Mouse (Mus musculus): ENCODE results near the gene Peak1.
"Not testable (repeated sequence)": the region's sequence is repeated elsewhere in the genome, so short reads cannot be mapped to it uniquely, and the experiment has no call there.

Gene Peak1

DNA sequence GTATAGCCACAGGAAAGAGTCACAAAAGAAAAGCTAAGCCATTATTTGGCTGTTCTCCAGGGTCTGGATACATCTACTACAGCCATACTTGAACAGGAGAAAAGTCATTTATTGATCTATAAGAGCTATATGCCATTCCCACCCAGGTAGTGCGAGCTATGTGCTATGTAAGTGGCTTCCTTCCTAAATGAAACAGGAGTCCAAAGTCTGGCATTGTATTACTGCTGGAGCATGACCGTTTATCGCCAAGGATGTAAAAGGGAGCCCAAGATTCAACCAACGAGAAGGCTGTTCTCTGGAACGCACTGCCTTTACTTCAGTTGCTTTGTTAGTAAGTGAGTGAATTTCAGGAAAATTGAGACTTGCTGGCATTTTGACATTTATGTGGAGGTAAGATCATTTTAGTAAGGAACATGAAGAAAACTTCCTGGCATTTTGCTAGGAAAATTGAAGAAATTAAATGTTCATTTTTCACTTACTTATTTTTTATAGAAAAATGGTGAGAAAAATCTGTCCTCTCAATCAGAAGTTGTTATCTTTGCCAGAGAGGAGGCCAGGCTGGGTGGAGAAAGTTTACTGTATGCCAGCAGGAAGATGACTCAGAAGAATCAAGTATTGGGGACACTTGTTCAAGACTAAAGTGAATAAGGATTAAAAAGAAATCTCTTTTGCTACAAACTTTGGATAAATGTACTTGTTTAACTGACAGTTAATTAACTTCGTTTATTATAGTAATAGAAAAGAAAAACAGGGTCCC lies 162.0 kb downstream of the Peak1 start:
- no peak for DNase-seq (ENCODE audit: low spot score)

DNA sequence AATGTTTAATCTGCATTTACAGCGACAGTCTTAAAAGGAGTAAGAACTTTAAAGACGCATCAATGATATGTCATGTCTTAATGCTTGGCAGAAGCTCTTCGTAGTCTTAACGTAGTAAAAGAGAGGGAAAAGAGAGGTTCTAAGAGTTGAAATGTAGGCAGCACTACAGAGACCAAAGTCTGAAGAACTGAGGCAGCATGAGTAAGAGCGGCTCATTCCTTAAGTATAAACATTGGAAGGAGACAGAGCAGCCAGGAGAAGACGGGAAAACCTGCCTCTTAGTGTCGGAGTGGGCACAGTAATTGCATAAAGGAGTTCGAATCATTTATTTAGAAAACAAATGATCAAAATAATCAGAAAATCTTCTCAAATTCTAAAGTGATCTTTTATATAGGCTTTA lies 173.5 kb downstream of the Peak1 start:
- no peak for DNase-seq (ENCODE audit: low spot score)

DNA sequence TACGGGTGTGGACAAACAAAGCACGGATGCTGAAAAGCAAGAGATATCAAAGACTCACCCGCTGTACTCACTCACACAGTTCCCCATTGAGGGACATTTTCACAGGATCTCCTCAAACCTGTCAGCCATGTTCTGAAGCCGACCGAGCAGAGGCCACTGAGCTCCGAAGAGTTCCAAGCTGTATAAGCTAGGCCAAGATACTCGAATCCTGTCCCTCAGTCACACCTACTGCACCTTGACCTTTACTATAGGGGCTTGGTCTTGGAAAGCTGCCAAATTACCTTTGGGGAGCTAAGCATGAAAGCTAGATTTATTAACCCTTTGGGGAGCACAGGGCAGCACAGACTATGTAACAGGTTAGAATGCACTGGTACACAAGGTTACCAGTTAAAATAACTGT lies 174.0 kb downstream of the Peak1 start:
- peak; percentile 72 for DNase-seq (ENCODE audit: low spot score)

DNA sequence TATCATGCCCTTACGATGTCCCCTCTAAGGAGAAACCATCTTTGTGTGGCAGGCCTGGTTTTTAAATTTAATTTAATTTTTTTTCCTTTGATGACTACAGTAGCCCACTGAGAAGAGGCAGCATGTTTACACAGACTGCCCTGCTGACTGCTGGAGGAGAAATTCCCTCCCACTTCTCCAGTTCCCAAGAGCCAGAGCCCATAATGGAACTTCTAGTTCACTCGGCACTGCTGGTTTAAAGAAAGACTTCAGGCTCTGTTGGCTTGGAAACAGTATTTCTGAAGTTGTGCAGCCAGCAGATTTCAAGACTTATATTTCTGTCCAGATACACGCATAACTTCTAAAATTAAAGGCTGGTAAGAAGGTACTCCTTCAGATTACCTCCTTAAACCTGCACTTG lies 175.2 kb downstream of the Peak1 start:
- no peak for DNase-seq (ENCODE audit: low spot score)

DNA sequence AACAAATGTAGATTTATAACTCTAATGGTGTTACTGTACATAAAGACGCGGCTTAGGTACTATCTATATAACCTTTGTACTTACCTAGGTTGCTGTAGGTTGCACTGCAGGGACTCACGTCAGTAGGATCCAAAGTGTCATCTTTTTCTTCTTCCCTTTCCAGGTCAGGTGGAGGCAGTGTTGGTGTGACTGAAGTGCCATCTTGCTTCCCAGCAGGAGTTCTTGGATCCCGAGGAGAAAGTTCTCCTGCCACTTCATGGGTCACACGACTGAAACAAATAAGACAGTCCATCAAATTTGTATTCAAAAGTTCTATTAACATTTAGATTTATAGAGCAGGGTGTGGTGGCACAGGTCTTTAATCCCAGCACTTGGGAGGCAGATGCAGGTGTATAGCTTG lies 176.8 kb downstream of the Peak1 start:
- DNase-seq (ENCODE audit: low spot score): no peak

DNA sequence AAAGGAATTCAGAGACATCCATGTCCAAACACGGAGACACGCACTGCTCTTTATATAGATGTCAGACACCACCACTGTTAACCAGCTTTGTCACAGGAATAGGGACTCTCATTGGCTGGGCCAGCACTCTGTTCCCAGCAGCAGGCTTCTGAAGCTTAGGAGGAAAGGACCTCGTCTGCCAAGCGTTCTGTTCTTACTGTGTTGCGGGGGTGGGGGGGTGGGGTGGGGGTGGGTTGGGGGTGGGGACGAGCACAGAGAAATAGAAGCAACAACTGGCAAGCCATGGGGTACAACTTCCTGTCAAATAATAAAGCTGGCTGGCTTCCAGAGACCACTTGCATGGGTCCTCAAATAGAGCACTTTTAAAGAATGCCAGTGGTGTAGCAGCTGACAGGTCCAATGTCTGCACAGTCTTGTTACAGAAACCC lies 182.0 kb downstream of the Peak1 start:
- DNase-seq (ENCODE audit: low spot score): no peak

DNA sequence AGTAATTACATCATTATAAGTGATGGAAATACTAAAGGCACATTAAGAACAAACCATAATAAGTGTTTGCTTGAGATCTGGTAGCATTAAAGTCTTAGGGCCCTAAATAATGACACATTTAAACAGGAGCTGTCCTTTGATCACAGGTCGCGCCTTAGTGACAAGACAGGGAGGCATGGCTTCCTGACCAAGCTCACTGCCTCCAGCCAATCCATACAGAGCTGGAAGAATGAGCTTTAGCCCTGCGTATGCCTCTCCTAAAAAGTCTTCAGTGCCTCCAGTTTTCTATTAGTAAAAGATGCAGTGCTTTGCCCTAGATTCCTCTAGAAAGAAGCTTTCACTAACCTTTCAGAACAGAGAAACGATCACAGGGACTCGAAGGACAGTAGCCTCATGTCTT lies 182.6 kb downstream of the Peak1 start:
- DNase-seq (ENCODE audit: low spot score): no peak

DNA sequence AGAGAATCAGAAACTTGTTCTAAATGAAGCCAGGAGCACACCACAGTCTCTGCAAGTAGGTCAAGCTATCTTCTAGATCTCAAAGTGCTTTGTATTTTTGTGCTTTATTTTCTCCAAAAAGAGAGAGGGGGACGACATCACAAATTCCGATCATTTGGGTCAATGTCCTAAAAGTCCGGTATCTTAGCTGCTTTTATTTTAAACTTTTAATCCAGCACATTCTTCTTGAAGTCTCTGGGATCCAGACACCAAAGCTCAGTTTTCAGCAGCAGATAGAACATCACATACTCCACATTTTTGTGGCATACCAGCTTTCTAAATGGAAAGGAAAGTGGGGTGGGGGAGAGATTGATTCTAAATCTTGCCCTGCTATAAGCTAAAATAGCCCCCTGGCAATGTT lies 183.3 kb downstream of the Peak1 start:
- no peak for DNase-seq (ENCODE audit: low spot score)

DNA sequence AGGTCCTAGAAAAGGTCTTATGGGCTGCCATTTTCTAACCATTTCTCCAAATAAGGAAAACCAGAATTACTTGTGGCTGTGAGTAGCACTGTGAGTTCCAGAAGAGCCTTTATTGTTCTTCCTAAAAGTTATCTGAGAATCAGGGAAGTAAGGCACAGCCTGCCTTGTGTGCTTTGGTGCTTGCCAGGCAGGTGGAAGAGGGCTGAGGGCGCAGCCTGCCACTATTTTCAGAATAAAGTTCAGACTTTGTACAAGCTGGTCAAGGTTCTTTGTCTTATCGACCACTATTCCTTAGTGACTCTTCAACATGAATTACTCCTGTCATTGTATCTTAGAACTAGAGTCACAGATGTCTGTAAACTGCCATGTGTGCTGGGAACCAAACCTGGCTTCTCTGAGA lies 184.6 kb downstream of the Peak1 start:
- no peak for DNase-seq (ENCODE audit: low spot score)

DNA sequence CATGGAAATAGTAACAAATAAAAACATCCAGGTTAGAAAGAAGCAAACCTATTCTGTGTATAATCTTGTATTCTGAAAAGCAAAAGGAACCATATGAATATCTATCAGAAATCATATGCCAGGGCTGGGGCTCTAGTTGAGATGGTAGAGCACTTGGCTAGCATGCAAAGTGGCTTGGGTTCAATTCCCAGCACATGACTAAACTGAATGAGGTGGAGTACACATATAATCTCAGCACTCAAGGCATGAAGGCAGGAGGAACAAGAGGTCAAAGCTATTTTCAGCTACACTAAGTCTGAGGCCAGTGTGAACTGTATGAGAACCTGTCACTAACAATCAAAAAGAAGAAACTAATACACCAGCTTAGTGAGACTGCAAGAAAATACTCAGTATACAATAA lies 187.0 kb downstream of the Peak1 start:
- no peak for DNase-seq (ENCODE audit: low spot score)

DNA sequence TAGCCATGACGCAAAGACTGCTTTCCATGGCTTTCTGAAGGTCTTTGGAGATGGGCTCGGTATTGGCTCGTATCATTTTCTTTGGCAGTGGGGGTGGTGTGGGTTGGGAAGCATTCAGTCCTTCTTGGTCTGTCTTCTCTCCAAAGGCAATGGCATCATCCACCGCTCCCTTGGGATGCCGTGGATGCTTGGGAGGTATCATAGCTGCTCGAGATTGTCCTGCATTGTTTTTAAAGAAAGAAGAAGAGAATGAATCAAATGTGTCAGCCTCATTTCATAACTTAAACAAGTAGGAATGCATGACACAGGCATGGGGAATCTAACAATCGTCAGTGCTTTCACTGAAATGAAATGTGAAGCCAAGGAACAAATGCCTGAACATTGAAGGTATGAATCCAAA lies 190.2 kb downstream of the Peak1 start:
- DNase-seq (ENCODE audit: low spot score): no peak

DNA sequence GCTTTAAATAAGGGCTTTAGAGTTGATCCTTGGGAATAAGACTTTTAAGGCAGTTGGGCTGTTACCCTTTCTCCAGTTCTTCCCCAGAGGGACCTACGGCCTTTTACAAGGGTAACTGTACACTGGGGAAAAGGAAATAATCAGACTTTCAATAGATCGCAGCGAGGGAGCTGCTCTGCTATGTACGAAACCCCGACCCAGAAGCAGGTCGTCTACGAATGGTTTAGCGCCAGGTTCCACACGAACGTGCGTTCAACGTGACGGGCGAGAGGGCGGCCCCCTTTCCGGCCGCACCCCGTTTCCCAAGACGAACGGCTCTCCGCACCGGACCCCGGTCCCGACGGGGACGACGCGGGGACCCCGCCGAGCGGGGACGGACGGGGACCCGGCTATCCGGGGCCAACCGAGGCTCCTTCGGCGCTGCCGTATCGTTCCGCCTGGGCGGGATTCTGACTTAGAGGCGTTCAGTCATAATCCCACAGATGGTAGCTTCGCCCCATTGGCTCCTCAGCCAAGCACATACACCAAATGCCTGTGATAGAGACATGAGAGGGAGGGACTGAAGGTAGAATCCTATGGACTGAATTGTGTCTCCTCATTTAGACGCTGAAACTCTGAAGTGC lies 194.3 kb downstream of the Peak1 start:
- not testable (repeated sequence) for DNase-seq (ENCODE audit: low spot score)

DNA sequence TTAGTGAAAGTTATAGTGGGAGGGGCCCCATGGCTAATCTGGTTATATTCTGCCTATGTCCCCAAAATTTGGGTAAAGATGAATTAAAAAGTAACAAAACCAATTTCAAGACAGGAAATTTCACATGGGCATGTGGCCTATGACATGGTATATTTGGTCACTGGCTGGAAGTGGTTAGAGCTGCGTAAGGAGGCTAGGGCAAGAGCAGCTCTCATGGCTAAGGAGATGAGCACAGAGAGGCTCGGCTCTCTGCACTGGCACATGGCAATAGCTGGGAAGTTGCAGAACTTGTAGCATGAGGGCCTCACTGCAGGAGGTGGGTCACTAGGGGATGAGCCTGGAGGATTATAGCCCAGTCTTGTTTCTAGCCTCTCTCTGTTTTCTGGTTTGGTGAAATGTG lies 199.0 kb downstream of the Peak1 start:
- no peak for DNase-seq (ENCODE audit: low spot score)

DNA sequence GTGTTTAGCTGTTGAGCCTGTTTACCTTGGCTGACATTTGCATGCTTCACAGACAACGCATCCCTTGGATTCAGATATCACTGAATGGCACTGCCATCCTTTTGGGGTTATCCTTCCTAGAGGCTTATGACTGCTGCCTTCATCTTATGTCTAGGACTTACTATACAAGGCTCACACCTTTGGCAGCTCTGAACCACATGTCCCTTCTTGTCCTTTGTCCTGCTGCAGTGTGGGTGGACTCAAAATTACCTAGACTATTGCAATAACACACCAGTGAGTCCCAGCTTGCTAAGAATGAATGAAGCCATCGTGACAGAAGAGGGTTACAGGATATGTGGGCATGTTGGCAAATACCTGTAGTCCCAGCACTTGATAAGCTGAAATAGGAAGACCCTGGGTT lies 199.8 kb downstream of the Peak1 start:
- no peak for DNase-seq (ENCODE audit: low spot score)

DNA sequence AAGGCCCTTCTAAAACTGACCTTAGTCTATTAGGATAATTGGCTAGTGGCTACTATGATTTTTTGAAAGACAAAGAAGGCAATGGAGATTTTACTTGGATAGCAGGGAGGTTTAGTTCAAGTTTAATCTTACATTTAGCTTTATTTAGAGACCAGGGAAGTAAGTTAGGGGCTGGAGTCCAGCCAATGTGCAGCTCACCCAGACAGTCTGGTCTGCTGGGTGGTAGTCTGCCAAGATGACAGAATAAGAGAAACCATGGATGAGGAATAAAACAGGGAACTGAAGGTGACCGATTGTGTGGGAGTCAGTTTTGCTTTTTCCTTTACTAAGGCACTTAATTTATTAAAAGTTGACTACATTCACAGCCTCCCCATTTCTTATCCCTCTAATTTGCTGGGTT lies 200.5 kb downstream of the Peak1 start:
- DNase-seq (ENCODE audit: low spot score): no peak

DNA sequence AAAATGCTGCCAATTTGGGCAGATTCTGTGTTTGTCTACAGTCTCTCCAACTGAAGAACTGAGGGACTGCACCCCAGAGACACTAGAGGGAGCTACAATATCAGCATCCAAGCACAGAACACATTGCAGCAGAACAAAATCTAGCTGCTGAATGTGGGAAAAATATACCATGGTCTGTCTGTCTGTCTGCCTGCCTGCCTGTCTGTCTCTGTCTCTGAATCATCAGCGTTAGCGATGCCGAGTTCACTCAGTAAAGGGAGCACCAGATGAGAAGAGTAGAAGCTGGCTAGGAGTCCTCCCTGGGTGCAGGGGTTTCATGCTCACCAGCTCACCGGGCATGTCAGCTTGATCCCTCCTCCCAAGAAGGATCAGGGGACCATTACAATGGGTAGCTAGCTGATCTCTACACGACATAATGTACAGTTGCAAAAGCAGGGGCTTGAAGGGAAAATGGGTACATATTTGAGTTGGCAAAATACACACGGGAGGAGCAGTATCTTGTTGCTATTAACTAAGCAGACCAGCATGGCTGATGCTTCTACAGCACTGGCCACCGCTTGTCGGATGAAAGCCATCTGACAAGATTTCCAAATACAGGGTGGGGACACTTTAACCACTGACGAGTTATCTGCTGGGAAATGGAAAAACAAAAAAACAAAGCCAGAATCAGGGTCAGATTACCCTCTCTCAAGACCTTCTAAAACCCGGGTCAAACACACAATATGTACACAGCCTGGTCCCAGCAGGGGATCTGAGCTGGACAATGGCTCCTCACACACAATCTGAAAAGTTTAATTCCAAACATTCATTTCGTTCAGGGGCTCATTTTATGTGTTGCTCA lies 204.2 kb downstream of the Peak1 start:
- peak; percentile 40 for DNase-seq (ENCODE audit: low spot score)

DNA sequence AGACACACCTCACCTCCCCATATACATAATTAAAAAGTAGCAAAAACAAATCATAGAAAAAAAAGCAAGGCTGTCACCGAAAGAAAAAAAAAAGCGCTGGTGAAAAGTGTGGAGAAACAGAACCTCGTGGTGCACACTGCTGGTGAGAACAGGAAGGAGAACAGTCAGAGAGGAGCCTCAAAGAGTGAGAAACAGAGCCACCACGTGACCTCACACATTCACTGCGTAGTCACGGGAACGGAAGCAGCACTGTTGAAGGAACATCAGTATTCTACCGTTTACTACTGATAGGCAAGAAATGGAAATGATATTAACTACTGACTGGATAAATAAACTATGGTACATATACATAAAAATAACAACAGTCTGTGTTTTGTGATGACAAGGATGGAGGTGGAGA lies 209.1 kb downstream of the Peak1 start:
- DNase-seq (ENCODE audit: low spot score): no peak

DNA sequence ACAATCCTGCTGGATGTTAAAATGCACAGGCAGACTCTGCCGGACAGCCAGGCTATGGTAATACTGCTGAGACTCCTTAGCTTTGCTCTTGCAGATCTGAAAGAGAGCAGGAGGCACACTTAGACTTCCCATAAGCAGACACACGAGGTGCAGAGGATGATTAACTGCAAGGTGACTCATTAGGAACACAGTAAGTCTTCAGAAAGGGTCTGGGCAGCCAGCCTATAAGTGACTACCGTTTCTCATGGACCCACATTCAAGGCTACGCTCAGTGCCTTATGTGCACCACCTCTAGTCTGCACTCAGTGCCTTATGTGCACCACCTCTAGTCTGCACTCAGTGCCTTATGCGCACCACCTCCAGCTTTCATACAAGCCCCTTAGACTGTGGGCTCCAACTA lies 210.4 kb downstream of the Peak1 start:
- no peak for DNase-seq (ENCODE audit: low spot score)

DNA sequence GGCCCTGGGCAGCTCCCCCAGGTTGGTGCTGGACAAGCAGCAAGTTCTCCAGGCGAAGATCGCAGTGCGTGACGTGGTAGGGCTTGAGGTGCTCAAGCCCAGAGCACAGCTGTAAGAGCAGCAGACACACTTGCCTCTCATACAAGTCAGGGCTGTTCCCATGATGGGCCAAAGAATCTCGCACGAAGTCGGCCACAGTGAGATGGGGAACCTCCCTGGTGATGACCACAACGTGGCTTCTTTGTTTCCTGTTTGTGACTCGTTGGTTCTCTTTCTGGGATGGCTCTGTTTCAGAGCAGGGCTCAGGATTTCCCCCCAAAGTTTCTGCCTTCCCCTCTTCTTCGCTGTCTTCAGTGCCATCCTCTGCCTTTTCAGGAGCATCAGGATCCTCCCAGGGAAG lies 210.8 kb downstream of the Peak1 start:
- no peak for DNase-seq (ENCODE audit: low spot score)

DNA sequence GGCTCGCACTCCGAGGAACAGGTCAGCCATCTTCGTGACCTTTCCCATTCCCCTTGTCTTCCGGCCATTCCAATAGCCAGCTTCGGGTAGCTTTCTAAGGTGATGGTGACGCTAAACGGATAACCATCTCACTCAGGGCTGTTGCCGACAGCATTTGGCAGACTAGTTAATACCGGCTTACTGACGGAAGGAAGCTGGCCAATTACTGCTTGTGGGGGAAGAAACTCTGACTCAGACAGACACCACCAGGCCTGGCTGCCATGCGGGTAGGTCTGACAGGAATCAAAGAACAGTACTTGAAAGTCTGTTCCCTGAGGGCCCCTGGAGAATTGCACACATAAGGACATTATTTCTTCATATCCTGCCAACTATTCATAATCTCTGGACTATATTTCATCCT lies 212.5 kb downstream of the Peak1 start:
- no peak for DNase-seq (ENCODE audit: low spot score)

DNA sequence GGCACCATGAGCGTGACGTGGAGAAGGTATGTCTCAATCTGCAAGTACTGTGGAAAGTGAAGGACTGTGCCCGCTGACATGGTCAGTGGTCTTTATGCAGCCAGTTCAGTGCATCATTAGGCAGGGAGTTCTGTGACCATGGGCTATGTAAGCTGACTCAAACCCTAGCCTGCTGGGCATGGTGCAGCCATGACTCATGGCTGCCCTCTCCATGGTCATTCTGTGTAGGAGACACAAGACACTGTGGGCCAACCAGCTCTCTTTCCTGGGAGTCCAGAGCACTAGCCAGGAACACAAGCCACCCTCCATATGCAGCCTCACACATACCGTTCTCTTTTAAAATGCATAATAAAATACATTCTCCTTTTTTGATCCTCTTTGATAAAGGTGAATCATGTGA lies 213.6 kb downstream of the Peak1 start:
- no peak for DNase-seq (ENCODE audit: low spot score)

DNA sequence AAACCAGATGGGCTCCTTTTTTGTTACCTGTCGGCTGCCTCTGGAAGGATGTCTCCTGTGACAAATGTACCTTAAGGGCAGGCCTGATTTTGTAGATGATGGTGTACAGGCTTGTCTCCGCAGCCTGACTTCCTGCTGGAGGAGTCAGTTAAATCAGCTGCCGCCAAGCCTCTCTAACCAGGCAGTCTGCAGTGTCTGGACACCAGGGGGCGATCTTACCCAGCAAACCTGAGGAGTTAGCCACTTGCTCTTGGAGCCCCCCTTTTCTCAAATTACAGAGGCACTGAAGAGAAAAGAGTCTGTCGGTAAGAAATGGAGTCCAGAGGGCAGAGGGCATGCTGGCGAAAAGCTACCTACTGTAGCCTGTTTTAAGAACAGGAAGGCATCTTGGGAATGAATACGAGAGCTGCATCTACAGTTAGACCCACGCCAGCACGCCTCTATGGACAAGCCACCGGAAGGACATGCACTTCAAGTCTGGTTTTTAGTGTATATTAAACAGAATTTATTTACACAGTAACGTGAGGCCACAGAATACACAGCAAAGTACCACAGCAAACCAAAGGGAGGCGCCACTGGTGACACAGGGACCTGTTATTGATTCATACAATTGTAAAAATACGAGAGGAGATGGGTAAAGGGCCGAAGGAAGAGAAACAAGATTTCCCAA lies 217.1 kb downstream of the Peak1 start:
- DNase-seq (ENCODE audit: low spot score): peak; percentile 78

DNA sequence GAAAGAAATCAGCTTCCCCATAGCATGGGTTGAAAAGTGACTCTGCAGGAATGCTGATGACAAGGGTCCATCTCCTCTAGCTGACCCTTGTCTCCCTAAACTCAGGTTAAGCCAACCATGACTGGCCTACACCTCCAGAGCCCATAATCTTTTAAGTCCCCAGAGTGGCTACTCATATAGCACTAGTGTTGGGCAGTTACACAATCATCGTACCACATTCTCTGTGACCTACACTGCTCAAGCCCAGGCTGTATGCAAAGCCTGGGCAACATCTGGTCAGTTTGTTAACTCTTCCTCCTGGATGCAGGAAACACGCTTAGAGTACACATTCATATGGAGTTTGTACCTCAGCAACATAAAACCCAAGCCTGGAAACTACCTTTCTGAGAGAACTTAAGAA lies 217.7 kb downstream of the Peak1 start:
- no peak for DNase-seq (ENCODE audit: low spot score)
